Mouse (Mus musculus): ENCODE data around the gene Aqp7.

DNA sequence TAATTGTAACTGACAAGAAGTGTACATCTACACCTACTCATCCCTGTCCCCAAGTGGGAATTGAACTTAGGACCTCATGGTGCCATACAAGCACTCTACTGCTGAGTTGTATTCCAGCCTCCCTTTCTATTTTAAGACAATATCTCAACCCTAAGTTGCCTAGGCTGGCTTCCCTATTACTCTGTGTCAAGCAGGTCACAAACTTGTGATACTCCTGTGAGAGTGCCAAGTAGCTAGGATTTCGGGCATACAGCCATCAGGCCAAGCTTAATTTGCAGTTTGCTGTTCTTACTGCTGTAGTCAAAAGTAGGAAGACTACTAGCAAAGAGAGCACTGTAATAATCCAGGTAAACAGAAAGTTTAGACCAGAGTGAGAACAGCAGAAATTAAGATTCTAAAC lies 64.3 kb downstream of the Aqp7 start:
- no peak for TF ChIP-seq CTCF (IDR thresholded peaks at IDR 0.05)
- TF ChIP-seq EP300 (IDR thresholded peaks at IDR 0.05), result no peak
